Mouse (Mus musculus) hindlimb bud, embryonic 11.5 days (tissue): Measurements from ENCODE around the gene Slc35c1.
A peak's percentile ranks its signal among the peaks of the same experiment; 100 is the strongest.

Source experiments
- DNase-seq: peaks from one replicate; pipeline ENCODE4 v3.0.0-alpha.2; 2012; ENCODE audit warnings: low read depth, low spot score; ENCODE audit errors: extremely low spot score

Slc35c1 gene

GRCm38 (mm10) chr2:92459921-92460707 lies at the start of gene Slc35c1:
Gene Slc35c1 (minus strand): TSS chr2:92460538.
- DNase-seq, result no peak

GRCm38 (mm10) chr2:92505291-92505690 lies 45.0 kb upstream of the Slc35c1 start:
- DNase-seq, result no peak

- no peak for DNase-seq
Observed at GRCm38 (mm10) chr2:92503421-92503820, 43.1 kb upstream of the Slc35c1 start.

- no peak for DNase-seq
Observed at GRCm38 (mm10) chr2:92499701-92500322, 39.5 kb upstream of the Slc35c1 start.

- no peak for DNase-seq
Observed at GRCm38 (mm10) chr2:92497112-92497511, 36.8 kb upstream of the Slc35c1 start.

GRCm38 (mm10) chr2:92496681-92497080 lies 36.3 kb upstream of the Slc35c1 start:
- DNase-seq, result no peak

- DNase-seq, result no peak
Observed at GRCm38 (mm10) chr2:92494956-92495355, 34.6 kb upstream of the Slc35c1 start.

GRCm38 (mm10) chr2:92494423-92494822 lies 34.1 kb upstream of the Slc35c1 start:
- no peak for DNase-seq

GRCm38 (mm10) chr2:92493656-92494390 lies 33.5 kb upstream of the Slc35c1 start:
- DNase-seq, result no peak

GRCm38 (mm10) chr2:92491950-92492501 lies 31.7 kb upstream of the Slc35c1 start:
- no peak for DNase-seq

GRCm38 (mm10) chr2:92490541-92490940 lies 30.2 kb upstream of the Slc35c1 start:
- no peak for DNase-seq

- DNase-seq, result no peak
Observed at GRCm38 (mm10) chr2:92487791-92488190, 27.5 kb upstream of the Slc35c1 start.

- no peak for DNase-seq
Observed at GRCm38 (mm10) chr2:92486911-92487310, 26.6 kb upstream of the Slc35c1 start.

- peak; percentile 46 for DNase-seq
Observed at GRCm38 (mm10) chr2:92486403-92486802, 26.1 kb upstream of the Slc35c1 start.

GRCm38 (mm10) chr2:92485640-92486295 lies 25.4 kb upstream of the Slc35c1 start:
- no peak for DNase-seq

- DNase-seq, result no peak
Observed at GRCm38 (mm10) chr2:92484256-92485025, 24.1 kb upstream of the Slc35c1 start.

GRCm38 (mm10) chr2:92483505-92483904 lies 23.2 kb upstream of the Slc35c1 start:
- DNase-seq, result no peak

- DNase-seq, result no peak
Observed at GRCm38 (mm10) chr2:92482551-92482950, 22.2 kb upstream of the Slc35c1 start.

GRCm38 (mm10) chr2:92478313-92478688 lies 18.0 kb upstream of the Slc35c1 start:
- DNase-seq, result no peak

- no peak for DNase-seq
Observed at GRCm38 (mm10) chr2:92477672-92478312, 17.5 kb upstream of the Slc35c1 start.
